Mouse (Mus musculus) ES-E14 (cell line): ENCODE measurements around the gene Ttll8.

Source experiments
- CHD2 ChIP-seq: IDR thresholded peaks from 2 replicates; pipeline ENCODE4 v1.6.1; 2014; ENCODE audit warnings: mild to moderate bottlenecking, low read depth, low read length, inconsistent platforms
- HCFC1 ChIP-seq: IDR thresholded peaks from 2 replicates; pipeline ENCODE4 v1.6.1; 2012; ENCODE audit warnings: low read length, inconsistent platforms, borderline replicate concordance; ENCODE audit not compliant: insufficient read depth
- ZC3H11A ChIP-seq: IDR thresholded peaks from 2 replicates; pipeline ENCODE4 v1.6.1; 2012; ENCODE audit warnings: low read depth, mild to moderate bottlenecking, inconsistent platforms, low read length, borderline replicate concordance
- ZNF384 ChIP-seq: IDR thresholded peaks from 2 replicates; pipeline ENCODE4 v1.6.1; 2012; ENCODE audit warnings: low read depth, low read length, inconsistent platforms

DNA sequence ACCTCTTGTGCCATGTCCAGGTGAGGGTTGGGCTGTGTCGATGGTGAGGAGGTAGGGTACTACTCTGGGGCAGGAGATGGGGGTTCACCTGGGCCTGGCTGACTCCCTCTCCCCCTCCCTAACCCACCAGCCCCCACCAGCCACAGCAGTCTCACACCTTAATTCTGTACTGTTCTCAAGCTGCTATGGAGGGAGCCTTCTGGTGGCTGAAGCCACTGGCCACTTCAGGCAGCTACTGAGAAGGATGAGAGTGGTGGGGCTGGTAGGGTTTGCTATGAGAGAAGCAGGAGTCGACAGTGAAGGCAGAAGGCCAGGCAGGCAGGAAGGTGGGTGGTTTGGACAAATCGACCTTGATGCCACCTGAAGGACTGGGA lies 111.9 kb downstream of the Ttll8 start:
- TF ChIP-seq ZC3H11A (no peak), HCFC1 (no peak), ZNF384 (no peak), CHD2 (no peak)
